Mouse (Mus musculus) heart, adult 9 months (tissue): Measurements from ENCODE around the gene 1110002E22Rik.
A peak's percentile ranks its signal among the peaks of the same experiment; 100 is the strongest.

Experiments
- DNase-seq, 2 experiments: peaks; one replicate each; pipeline ENCODE4 v3.0.0; 2022; ENCODE audit warnings: low spot score in 2 of 2

The 1110002E22Rik gene

DNA sequence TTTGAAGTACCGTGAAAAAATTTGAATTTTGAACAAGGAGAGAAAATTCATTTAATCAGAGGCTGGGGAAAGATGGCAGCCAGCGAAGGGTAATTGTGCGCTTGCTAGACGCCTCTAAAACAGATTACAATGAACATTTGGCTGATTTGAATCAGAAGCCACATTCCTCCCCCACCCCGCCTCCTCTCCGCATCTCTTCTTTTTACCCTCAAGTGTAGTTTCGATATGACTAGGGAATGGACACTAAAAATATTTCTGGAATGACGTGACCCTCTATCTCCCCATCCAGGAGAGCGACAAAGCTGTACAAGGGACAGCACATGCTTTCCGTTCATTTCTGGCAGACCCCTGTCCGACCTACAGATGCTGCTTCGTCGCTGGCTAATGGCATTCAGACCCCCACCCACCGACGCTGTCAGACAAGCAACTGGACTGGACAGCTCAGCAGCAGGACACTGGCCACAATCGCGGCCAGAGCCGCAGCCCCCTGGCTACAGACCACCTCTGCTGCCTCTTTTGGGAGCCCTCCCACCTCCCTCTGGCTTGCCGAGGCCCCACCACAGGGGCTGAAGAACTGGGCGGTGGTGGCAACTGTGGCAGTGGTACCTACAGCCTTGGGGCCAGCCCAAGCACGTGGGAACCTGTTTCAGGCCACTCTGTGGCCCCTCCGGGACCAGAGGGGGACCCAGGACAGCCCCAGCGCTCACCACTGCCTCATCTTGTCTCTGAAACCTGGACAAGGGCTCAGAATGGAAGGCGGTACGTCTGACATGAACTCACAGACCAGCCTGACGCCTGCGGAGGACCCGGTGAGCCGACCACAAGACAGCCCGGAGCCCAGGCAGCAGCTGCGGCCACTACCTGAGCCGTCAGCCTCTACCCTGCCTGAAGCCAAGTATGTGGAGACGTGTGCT is at the start of gene 1110002E22Rik:
Gene 1110002E22Rik (plus strand): TSS at position 321 of the 914 bp plus-strand sequence.
- DNase-seq, result no peak

GRCm38 (mm10) chr3:138016810-138017209 is 48.0 kb upstream of the 1110002E22Rik start:
- DNase-seq, result no peak

DNA sequence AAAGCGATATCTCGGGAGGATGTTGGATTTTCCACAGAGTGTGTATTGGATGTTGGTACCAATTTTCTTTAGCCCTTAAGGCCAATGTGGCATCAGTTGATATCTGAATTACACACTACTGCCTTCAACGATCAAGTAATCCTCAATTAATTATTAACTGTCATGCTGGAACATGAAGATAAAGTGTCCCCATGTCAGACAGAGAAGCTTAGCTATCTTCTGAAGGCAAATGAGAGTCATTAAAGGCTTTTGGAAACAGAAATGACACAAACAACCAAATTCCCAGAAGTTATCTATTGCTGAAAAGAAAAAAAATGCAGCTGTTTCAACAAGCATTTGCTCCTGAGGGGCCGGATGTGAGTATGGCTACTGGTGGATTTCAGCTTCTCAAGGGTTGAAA is 42.8 kb upstream of the 1110002E22Rik start:
- no peak for DNase-seq

DNA sequence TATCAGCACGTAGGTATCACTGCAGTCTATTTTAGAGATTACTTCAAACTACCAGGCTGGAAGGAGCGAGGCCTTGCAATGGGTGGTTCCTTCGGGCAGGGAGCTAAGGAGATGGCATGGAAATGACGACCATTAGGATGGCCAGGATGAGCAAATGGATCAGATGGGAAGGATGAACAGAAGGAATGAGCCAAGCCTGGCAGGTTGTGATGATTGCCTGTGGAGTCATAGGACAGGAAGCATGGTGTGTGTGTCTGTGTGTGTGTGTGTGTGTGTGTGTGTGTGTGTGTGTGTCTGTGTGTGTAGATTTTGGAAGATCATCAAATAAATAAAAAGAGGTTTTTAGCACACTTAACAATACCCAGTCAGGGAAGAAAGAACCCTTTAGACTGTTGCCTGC is 42.2 kb upstream of the 1110002E22Rik start:
- no peak for DNase-seq

DNA sequence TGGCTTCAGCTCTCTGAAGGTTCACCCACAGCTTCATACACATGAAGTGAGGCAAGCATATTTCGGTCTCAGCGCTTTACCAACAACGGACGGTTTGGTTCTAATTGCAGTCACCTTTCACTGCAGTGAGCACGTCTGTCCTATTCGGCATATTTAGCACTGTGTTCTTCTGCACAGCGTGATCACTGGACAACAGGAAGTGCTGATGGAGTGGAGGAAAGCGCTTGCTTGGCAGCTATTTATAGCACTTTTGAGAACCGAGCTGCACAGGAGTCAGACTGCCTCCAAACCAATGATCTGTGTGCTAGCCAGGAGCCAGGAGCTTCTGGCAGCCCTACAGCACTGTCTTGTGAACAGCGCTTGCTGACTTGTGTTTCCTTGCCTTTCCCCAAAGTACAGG is 38.6 kb upstream of the 1110002E22Rik start:
- peak; percentile 75 for DNase-seq

DNA sequence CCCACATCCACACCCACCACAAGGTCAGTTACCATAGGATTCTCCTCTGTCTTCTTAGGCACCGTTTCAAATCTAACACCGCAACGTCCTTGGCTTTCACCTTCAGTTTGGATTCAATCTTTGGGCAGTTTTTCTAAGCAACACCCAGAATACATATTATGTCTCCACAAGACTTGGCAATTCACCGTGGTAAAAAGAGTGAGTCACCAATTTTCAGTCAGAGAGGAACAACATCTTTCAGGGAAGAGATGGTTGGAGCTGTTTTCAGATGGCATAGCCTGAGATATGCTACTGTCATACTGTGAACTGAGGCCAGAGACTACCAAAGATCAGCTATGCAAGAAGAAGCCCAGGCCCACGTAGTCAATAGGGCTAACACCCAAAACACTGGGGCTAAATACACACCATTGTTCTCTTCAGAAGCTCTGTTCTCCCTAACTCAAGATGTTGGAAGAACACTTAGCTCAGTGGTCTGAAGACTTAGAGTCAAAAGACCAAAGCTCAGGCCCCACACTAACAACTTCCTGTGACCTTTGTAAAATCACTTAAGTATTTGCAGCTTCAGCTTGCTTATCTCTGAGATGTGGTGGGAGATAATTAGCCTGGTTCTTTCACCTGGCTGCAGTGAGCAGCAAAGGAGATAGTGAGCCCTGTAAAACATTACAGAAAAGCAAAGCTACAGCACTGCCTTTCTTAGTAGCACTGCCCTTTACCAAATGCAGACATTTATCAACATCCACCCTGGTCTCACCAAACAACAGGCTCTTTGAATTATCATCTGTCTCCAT is 37.1 kb upstream of the 1110002E22Rik start:
- DNase-seq, result no peak

DNA sequence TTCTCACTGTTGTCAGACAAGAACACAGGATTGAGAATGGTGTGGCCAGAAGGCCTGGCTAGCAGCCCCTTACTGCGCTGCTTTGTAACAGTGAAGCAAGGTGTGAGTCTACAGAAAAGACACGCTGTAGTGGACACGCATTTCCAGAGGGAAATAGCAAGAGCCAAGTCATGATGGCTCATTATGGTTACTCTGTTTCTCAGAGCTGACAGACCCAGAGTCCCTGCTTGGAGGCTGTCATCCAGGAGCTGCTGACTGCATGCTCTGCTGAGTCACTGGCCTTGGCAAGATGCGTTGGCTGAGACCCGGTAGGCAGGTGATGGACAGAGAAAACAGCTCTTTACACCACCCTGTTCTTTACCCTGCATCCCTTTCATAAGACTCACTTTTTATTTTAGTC is 35.5 kb upstream of the 1110002E22Rik start:
- peak; percentile 58 to 78 for DNase-seq

DNA sequence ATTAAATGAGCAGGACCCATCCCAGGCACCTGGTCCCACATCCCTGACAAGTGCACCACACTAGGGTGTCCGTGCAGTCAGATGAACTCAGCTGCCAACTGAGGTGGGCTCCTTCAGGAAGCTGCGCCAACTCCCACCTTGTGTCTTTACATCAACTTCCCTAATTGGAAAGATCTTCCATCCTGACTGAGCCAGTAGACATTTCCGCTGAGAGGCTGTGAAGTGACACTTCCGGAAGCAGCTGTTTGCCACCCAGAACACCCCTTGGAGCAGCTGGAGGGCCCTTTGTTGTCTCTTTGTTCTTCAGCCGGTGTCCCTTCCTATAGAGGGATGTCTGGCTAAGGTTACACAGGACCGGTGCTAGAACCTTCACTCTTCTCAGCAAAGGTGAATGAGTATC is 34.3 kb upstream of the 1110002E22Rik start:
- no peak for DNase-seq

GRCm38 (mm10) chr3:138033986-138034385 is 30.9 kb upstream of the 1110002E22Rik start:
- DNase-seq, result no peak

- DNase-seq, result no peak
These were observed 23.9 kb upstream of the 1110002E22Rik start for GRCm38 (mm10) chr3:138040938-138041337.

DNA sequence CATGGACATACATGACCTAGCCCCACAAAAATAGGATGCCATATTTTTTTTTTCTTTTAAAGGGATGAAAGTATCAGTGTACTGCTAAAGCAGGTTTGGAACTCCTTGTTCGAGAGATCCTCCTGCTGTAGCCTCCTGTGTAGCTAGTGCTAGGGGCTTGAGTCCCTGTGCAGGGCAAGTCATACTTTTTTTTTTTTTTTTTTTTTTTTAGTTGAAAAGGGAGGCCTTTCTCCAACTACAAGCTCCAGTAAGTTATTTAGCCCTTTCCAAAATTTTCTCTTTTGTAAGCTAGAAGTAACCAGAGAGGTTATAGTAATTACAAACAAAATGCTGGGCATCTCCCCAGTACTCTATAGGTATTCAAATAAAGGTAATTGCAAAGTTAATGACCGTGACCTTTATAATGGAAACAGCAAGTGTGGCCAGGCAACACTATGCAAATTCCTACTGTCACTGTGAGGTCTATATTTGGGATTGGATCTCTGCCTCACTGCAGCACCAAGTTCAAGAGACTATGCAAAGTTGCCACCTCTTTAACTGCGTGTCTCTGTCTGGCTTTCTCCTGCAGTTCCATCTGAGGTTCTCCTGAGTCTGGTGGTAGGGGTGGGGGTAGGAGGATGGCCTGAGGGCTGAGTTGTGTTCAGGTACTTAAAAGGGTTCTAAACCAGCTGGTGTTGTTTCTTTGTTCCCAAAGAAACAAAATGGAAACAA is 23.1 kb upstream of the 1110002E22Rik start:
- peak in 1 of 2 experiments; percentile 25 for DNase-seq

- no peak for DNase-seq
These were observed 21.5 kb upstream of the 1110002E22Rik start for GRCm38 (mm10) chr3:138043316-138043715.

GRCm38 (mm10) chr3:138049555-138049954 is 15.3 kb upstream of the 1110002E22Rik start:
- DNase-seq, result no peak

GRCm38 (mm10) chr3:138050772-138051171 is 14.1 kb upstream of the 1110002E22Rik start:
- DNase-seq, result no peak

DNA sequence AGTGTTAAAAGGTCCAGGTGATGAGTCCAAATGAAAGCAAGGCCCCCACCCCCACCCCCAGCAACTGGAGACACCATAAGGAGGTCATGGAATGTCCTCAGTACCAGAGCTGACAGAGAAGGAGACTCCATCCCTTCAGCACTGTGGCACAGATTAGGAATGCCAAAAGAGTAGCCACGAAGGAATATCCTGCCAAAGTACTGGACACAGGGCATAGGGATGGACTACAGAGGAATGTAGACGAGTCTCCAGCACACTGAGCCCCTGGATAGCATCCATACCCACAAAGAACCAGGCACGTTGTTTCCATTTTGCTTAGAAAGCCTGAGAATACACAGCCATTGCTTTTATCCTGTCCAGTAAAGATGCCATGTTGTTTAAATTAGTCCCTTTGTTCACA is 13.4 kb upstream of the 1110002E22Rik start:
- DNase-seq, result no peak

DNA sequence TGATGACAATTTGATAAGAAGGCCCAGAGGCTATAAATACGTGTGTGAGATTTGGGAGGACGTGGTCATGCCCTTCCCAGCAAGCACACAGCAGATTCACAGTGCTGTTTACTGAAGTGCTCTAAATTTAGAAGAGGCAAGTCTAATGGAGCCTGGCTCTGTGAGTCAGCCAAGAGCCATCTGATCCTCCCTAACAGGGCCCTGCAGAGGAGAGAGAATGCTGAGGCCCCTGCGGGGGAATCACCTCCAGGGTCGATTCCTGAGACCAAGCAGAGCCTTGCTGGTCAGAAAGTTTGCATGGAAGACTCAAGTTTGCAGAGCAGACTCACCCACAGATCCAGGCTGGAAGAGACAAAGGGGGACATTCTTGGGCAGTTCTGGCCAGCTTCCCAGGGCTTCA is 10.9 kb upstream of the 1110002E22Rik start:
- peak; percentile 56 to 69 for DNase-seq

GRCm38 (mm10) chr3:138056976-138057375 is 7.9 kb upstream of the 1110002E22Rik start:
- DNase-seq, result no peak

- no peak for DNase-seq
These were observed 6.6 kb upstream of the 1110002E22Rik start for GRCm38 (mm10) chr3:138058226-138058625.

- DNase-seq, result no peak
These were observed 4.4 kb upstream of the 1110002E22Rik start for GRCm38 (mm10) chr3:138060429-138060828.

- no peak for DNase-seq
These were observed 3.5 kb upstream of the 1110002E22Rik start for GRCm38 (mm10) chr3:138061205-138061911.

DNA sequence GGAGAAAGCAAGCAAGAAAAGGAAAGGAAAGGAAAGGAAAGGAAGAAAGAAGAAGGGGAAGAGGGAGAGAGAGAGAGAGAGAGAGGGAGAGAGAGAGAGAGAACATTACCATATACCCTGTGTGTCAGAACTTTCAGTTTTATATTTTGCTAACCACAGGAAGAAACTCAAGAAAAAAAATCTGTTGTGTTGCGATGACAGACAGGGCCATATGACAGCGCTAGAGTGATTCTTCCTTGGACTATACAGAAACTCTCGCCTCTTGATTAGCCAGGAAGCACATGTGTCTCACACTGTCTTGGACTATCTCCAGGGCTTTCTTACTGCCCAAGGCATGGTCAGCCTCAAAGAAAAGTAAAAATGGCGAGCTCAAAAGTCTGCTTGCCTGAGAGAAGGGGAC is 2.2 kb upstream of the 1110002E22Rik start:
- no peak for DNase-seq
